Mouse (Mus musculus) embryonic facial prominence, embryonic 11.5 days (tissue): ENCODE measurements at regions not wholly inside any gene's neighbourhood (a gene's known extent, or its start where the extent isn't known, plus 50 kb on each side); places are given as distances from the start of the nearest gene placed in this dataset.

Experiments
- ATAC-seq: fragments of 200-750 bp; cut with Nextera tagmentation; replicated peaks from 2 replicates; pipeline ENCODE4 v1.8.0; 2017; ENCODE audit warnings: low read depth; ENCODE audit not compliant: insufficient number of reproducible peaks, low FRiP score, low TSS enrichment
- DNase-seq: peaks from one replicate; pipeline ENCODE4 v3.0.0-alpha.2; 2015; ENCODE audit warnings: low spot score
- H3K27ac ChIP-seq: fragments of 300-500 bp; sonication (generic); replicated peaks from 2 replicates; pipeline ENCODE4 v1.5.1; 2014; ENCODE audit warnings: mild to moderate bottlenecking, low read depth, low read length, control low read depth
- H3K27me3 ChIP-seq: fragments of 300-500 bp; sonication (generic); 2 replicates; pipeline ENCODE4 v1.6.1; 2014; ENCODE audit warnings: mild to moderate bottlenecking, low read length, moderate library complexity, mixed read lengths; ENCODE audit not compliant: control insufficient read depth, insufficient read depth
- H3K36me3 ChIP-seq: fragments of 300-500 bp; sonication (generic); replicated peaks from 2 replicates; pipeline ENCODE4 v1.6.1; 2014; ENCODE audit warnings: low read depth, mild to moderate bottlenecking, low read length, moderate library complexity, mixed read lengths; ENCODE audit not compliant: control insufficient read depth, insufficient read depth
- H3K4me1 ChIP-seq: fragments of 300-500 bp; sonication (generic); 2 replicates; pipeline ENCODE4 v1.6.1; 2014; ENCODE audit warnings: low read length, mixed read lengths; ENCODE audit not compliant: control insufficient read depth, insufficient read depth
- H3K4me2 ChIP-seq: fragments of 300-500 bp; sonication (generic); 2 replicates; pipeline ENCODE4 v1.6.1; 2014; ENCODE audit warnings: low read depth, mild to moderate bottlenecking, control low read depth, low read length, moderate library complexity
- H3K4me3 ChIP-seq: fragments of 300-500 bp; sonication (generic); 2 replicates; pipeline ENCODE4 v1.5.1; 2014; ENCODE audit warnings: low read depth, low read length, control low read depth
- H3K9ac ChIP-seq: fragments of 300-500 bp; sonication (generic); replicated peaks from 2 replicates; pipeline ENCODE4 v1.6.1; 2014; ENCODE audit warnings: mild to moderate bottlenecking, control low read depth, low read length
- H3K9me3 ChIP-seq: fragments of 300-500 bp; sonication (generic); replicated peaks from 2 replicates; pipeline ENCODE4 v1.6.1; 2016; ENCODE audit warnings: mild to moderate bottlenecking, low read length, inconsistent platforms, mixed read lengths; ENCODE audit not compliant: control insufficient read depth
- WGBS: fragments of 180-500 bp; shearing (Covaris S2); extraction: QIAGEN DNeasy Blood & Tissue Kit; methylation state at CpG from one replicate; pipeline ENCODE4 v1.1.7; 2014; 5-methylcytosine and 5-hydroxymethylcytosine counted together

DNA sequence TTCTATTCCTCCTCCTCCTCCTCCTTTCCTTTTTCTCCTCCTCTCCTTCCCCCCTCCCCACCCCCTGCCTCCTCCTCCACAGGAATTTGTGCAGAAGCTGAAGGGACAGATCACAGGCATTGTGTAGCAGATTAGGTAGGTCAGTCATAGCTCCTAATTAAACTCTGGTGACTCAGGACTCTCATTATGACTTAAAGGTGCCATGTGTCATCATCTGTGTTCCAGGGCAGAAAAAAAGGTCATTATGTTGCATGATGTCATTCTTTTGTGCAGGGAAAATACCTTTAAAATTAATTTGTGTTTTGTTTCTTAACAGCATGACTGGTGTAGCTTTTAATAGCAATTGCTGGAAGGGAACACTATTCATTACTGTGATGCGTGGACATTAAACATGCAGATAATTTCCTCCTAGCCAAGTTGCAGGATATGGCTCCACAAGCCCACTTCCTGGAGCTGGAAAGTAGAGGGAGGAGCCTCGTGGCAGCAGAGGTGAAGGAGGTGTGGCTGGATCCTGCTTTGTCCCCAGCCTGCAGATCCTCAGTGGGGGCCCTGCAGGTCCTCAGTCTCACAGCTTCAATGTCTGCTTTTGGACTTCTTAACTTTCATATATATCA, 62.4 kb upstream of the Jazf1 start:
- Histone ChIP-seq H3K9ac (no peak overlapping the region), H3K27me3 (no peaks in the 10 kb centered on the region), H3K4me2 (no peak overlapping the region), H3K27ac (no peak overlapping the region), H3K9me3 (no peaks in the 10 kb centered on the region), H3K4me3 (no peak overlapping the region), H3K4me1 (no peaks in the 10 kb centered on the region), H3K36me3 (no peaks in the 10 kb centered on the region)
- no peak for DNase-seq
- ATAC-seq, result no peak
- 20% methylated on average over 2 of the region's 2 CpGs for WGBS

DNA sequence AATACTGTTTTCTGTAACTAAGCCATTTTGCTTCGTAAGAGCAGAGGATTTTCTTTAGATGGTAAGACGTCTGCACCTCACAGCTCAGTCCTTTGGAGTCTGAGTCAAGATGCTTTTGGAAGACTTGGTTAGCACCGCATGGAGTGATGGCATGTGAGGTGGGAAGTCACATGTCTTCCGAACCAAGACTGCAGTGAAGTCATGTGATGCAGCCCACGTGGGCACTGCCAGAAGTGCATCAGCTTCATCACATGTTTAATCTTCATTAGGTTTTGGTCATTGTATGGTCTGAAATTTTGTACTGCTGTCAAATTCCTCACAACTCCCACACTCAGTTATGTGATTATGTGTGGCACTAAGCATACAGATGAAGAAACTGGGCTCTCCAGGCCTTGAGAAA, 58.3 kb upstream of the Jazf1 start:
- ATAC-seq, result no peak
- no peak overlapping the region for H3K4me2 ChIP-seq
- WGBS, result 76% methylated on average over 5 of the region's 5 CpGs
- no peaks in the 10 kb centered on the region for H3K27me3 ChIP-seq
- no peaks in the 10 kb centered on the region for H3K9me3 ChIP-seq
- no peaks in the 10 kb centered on the region for H3K36me3 ChIP-seq
- H3K9ac ChIP-seq, result no peak overlapping the region
- H3K4me1 ChIP-seq, result no peaks in the 10 kb centered on the region
- no peak for DNase-seq
- no peak overlapping the region for H3K27ac ChIP-seq
- H3K4me3 ChIP-seq, result no peak overlapping the region

DNA sequence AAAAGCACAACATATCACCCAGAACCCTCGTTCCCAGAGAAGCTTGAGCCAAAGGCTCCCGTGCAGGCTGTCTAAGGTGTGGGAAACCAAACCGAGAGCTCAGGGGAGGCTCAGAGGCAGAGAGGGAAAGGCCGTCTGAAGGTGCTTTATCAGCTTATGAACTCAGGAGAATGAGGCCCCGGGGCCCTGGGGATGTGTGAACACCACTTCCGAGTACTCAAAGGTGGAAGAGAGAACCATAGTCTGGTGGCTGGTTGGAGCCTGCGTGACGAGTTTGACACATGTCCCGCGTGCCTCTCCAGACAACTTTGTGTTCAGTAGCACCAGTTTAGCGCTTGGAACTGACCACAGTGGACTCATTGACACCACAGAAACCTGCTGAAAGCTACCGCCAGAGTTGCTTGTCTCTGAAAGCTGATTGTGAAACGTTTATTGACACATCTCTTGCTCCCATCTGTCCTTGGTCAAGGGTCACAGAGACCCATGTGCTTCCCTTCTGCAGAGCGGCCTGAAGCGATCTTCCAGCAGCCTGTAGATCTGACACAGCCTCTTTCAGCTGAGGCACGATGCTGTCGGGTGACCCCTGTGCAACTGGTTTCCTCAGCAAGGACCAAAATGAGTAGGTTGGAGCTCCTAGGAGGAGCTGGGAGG, 56.5 kb upstream of the Jazf1 start:
- DNase-seq, result no peak
- 68% methylated on average over 17 of the region's 17 CpGs for WGBS
- Histone ChIP-seq H3K27me3 (no peaks in the 10 kb centered on the region), H3K4me1 (no peaks in the 10 kb centered on the region), H3K27ac (no peak overlapping the region), H3K36me3 (no peaks in the 10 kb centered on the region), H3K4me3 (no peak overlapping the region), H3K4me2 (no peak overlapping the region), H3K9ac (no peak overlapping the region), H3K9me3 (no peaks in the 10 kb centered on the region)
- ATAC-seq, result no peak

DNA sequence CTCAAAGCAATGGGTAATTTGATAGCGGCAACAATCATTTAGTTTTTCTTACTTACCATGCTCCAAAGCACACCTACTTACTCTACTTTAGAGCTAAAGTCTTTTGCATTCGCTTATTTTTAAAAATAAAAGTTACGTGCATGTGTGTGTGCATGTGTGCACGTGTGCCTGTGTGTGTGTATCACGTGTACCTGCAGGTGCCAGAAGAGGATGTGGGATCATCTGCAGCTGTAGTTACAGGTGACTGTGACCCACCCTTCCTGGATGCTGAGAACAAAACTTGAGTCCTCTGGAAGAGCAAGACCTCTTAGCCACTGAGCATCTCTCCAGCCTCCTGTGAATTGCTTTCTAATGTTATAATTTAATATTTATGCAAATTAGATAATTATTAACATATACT, 52.0 kb upstream of the Jazf1 start:
- Histone ChIP-seq H3K4me2 (no peak overlapping the region), H3K4me1 (no peaks in the 10 kb centered on the region), H3K27ac (no peak overlapping the region), H3K36me3 (no peaks in the 10 kb centered on the region), H3K27me3 (no peaks in the 10 kb centered on the region), H3K9ac (no peak overlapping the region), H3K9me3 (no peaks in the 10 kb centered on the region), H3K4me3 (no peak overlapping the region)
- ATAC-seq (no peak), DNase-seq (no peak)
- WGBS, result 96% methylated on average over 5 of the region's 5 CpGs
